Mouse (Mus musculus): ENCODE measurements around the gene Hoxb8. TPM values are rescaled to one million over a fixed set of nuclear protein-coding genes. Genes with fewer than 3 reads are reported as not detected.

Hoxb8 gene
- polyA plus RNA-seq, 1 experiment, result 0.48 TPM

- peaks cover 46% of the 10 kb centered on the region for H3K27me3 ChIP-seq (ENCODE audit: control insufficient read depth, insufficient read depth, low read length, poor library complexity, severe bottlenecking)
- H3K27ac ChIP-seq (ENCODE audit: insufficient read depth, low read length), result no peak overlapping the region
- no peak overlapping the region for H3K9ac ChIP-seq (ENCODE audit: low read depth, poor library complexity, severe bottlenecking)
- no peaks in the 10 kb centered on the region for H3K4me1 ChIP-seq (ENCODE audit: control insufficient read depth, insufficient read depth, low read length)
- no peaks in the 10 kb centered on the region for H3K9me3 ChIP-seq (replicated peaks; ENCODE audit: control insufficient read depth, insufficient read depth, low read length, poor library complexity, severe bottlenecking)
- peaks cover 10% of the 10 kb centered on the region for H3K36me3 ChIP-seq (ENCODE audit: control insufficient read depth, insufficient read depth, low read length, poor library complexity, severe bottlenecking)
- H3K4me3 ChIP-seq (ENCODE audit: low read depth, low read length), result no peak overlapping the region
- TF ChIP-seq CTCF (IDR thresholded peaks at IDR 0.05; ENCODE audit: low read depth, low read length) (no peak), POLR2A (IDR thresholded peaks at IDR 0.05; ENCODE audit: insufficient read depth, low read length) (no peak), EP300 (IDR thresholded peaks at IDR 0.05; ENCODE audit: insufficient read depth, low read depth, low read length) (no peak)
Observed at GRCm38 (mm10) chr11:96265954-96266353, 15.8 kb upstream of the Hoxb8 start.

GRCm38 (mm10) chr11:96267021-96267920, 14.4 kb upstream of the Hoxb8 start:
- no peaks in the 10 kb centered on the region for H3K4me1 ChIP-seq (ENCODE audit: control insufficient read depth, insufficient read depth, low read length)
- H3K9ac ChIP-seq (ENCODE audit: low read depth, poor library complexity, severe bottlenecking), result no peak overlapping the region
- no peaks in the 10 kb centered on the region for H3K9me3 ChIP-seq (replicated peaks; ENCODE audit: control insufficient read depth, insufficient read depth, low read length, poor library complexity, severe bottlenecking)
- H3K27ac ChIP-seq (ENCODE audit: insufficient read depth, low read length), result no peak overlapping the region
- TF ChIP-seq CTCF (IDR thresholded peaks at IDR 0.05; ENCODE audit: low read depth, low read length) (no peak), EP300 (IDR thresholded peaks at IDR 0.05; ENCODE audit: insufficient read depth, low read depth, low read length) (no peak), POLR2A (IDR thresholded peaks at IDR 0.05; ENCODE audit: insufficient read depth, low read length) (no peak)
- peaks cover 6% of the 10 kb centered on the region for H3K36me3 ChIP-seq (ENCODE audit: control insufficient read depth, insufficient read depth, low read length, poor library complexity, severe bottlenecking)
- peaks cover 59% of the 10 kb centered on the region for H3K27me3 ChIP-seq (ENCODE audit: control insufficient read depth, insufficient read depth, low read length, poor library complexity, severe bottlenecking)
- no peak overlapping the region for H3K4me3 ChIP-seq (ENCODE audit: low read depth, low read length)

DNA sequence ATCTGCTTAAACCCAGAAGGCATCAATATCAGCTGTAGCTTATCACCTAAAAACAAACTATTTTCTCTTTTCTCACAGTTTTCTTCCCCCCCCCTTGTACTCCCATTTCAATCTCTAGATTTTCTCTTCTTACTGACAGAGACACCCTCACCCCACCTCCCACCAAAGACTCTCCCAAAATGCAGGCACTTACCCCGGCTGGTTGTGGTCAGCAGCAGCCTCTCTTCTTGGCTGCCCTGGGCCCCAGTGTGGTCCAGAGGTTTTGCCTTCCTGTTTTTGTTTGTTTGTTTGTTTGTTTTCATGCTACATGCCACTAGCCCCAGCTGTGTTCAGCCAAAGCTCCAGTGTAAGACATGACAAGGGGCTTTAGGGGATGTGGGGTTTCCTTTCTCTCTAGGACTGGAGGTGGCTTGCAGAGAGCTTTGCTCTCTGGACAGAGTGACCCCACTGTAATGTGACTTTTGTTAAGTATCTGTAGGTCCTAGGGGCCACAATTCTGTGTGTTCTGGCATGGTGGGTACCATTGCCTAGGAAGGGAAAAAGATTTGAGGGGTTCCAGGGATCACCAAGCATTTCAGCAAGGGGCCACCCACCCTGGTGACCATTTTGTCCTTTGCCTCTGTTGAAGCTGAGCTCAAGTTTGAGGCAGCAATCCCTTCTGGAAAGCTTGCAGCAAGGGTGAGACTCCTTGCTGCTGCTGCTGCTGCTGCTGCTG, 13.5 kb upstream of the Hoxb8 start:
- Histone ChIP-seq H3K27ac (ENCODE audit: insufficient read depth, low read length) (no peak overlapping the region), H3K27me3 (ENCODE audit: control insufficient read depth, insufficient read depth, low read length, poor library complexity, severe bottlenecking) (peaks cover 62% of the 10 kb centered on the region), H3K9ac (ENCODE audit: low read depth, poor library complexity, severe bottlenecking) (no peak overlapping the region), H3K4me3 (ENCODE audit: low read depth, low read length) (no peak overlapping the region), H3K36me3 (ENCODE audit: control insufficient read depth, insufficient read depth, low read length, poor library complexity, severe bottlenecking) (no peaks in the 10 kb centered on the region), H3K9me3 (replicated peaks; ENCODE audit: control insufficient read depth, insufficient read depth, low read length, poor library complexity, severe bottlenecking) (no peaks in the 10 kb centered on the region), H3K4me1 (ENCODE audit: control insufficient read depth, insufficient read depth, low read length) (no peaks in the 10 kb centered on the region)
- TF ChIP-seq EP300 (IDR thresholded peaks at IDR 0.05; ENCODE audit: insufficient read depth, low read depth, low read length), result no peak

DNA sequence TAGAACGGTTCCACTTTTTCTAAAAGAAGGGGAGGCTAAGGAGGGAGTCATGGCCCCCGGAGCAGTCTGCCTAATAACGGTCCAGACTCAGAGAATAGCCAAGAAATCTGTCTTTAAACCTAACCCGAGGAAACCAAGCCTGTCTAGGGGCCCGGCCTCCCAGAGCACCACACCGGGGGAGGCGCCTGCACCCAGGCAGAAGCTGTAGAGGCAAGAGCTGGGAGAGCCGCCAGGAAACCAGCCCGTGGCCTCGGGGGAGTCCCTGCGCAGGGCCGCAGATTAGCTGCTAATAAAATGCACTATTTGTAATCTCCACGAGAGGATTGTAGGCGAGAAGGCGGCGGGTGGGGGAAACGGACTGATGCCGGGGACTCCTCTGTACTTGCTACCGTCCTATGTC, 11.8 kb upstream of the Hoxb8 start:
- no peaks in the 10 kb centered on the region for H3K36me3 ChIP-seq (ENCODE audit: control insufficient read depth, insufficient read depth, low read length, poor library complexity, severe bottlenecking)
- H3K9ac ChIP-seq (ENCODE audit: low read depth, poor library complexity, severe bottlenecking), result peak overlapping the region; percentile 28; the same call in 1 of the 2 replicates
- peaks cover 67% of the 10 kb centered on the region for H3K27me3 ChIP-seq (ENCODE audit: control insufficient read depth, insufficient read depth, low read length, poor library complexity, severe bottlenecking)
- H3K4me3 ChIP-seq (ENCODE audit: low read depth, low read length), result no peak overlapping the region
- TF ChIP-seq EP300 (IDR thresholded peaks at IDR 0.05; ENCODE audit: insufficient read depth, low read depth, low read length), result no peak
- no peak for TF ChIP-seq CTCF (IDR thresholded peaks at IDR 0.05; ENCODE audit: low read depth, low read length)
- no peak for TF ChIP-seq POLR2A (IDR thresholded peaks at IDR 0.05; ENCODE audit: insufficient read depth, low read length)
- H3K4me1 ChIP-seq (ENCODE audit: control insufficient read depth, insufficient read depth, low read length), result no peaks in the 10 kb centered on the region
- no peak overlapping the region for H3K27ac ChIP-seq (ENCODE audit: insufficient read depth, low read length)
- no peaks in the 10 kb centered on the region for H3K9me3 ChIP-seq (replicated peaks; ENCODE audit: control insufficient read depth, insufficient read depth, low read length, poor library complexity, severe bottlenecking)

DNA sequence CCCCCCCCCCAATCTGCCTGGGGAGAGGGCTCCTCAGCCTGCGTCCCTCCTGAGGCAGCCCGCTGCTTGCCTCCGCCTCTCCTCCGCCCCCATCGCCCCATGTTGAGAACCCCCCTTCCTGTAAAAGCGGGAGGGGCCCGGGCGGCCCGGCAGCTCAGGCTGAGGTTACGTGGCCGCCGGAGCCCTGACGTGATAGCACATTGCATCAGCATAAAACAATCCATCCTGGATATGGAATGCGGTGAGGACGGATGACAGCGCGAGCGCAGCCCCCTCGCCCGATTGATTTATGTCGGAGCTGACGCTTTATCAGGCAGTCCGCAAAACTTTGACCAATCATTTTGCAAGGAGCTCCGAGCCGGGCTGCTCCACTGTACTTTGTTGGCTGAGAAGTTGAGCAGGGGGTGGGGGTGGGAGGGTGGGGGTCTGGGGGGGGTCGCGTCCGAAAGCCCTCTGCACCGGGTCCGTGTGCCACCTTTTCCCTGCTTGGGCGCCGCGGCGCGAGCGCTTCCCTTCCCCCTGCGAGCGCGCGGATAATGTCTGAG, 10.6 kb upstream of the Hoxb8 start, which contains the start of gene Hoxb9:
Hoxb9 (plus strand) TSS at position 462 of the 545 bp plus-strand sequence.
- peaks cover 74% of the 10 kb centered on the region for H3K27me3 ChIP-seq (ENCODE audit: control insufficient read depth, insufficient read depth, low read length, poor library complexity, severe bottlenecking)
- H3K36me3 ChIP-seq (ENCODE audit: control insufficient read depth, insufficient read depth, low read length, poor library complexity, severe bottlenecking), result no peaks in the 10 kb centered on the region
- TF ChIP-seq EP300 (IDR thresholded peaks at IDR 0.05; ENCODE audit: insufficient read depth, low read depth, low read length) (no peak), POLR2A (IDR thresholded peaks at IDR 0.05; ENCODE audit: insufficient read depth, low read length) (no peak), CTCF (IDR thresholded peaks at IDR 0.05; ENCODE audit: low read depth, low read length) (no peak)
- peak within 1 kb of the TSS; percentile 53 for H3K9ac ChIP-seq (ENCODE audit: low read depth, poor library complexity, severe bottlenecking)
- H3K9me3 ChIP-seq (replicated peaks; ENCODE audit: control insufficient read depth, insufficient read depth, low read length, poor library complexity, severe bottlenecking), result no peaks in the 10 kb centered on the region
- H3K4me3 ChIP-seq (ENCODE audit: low read depth, low read length), result peak within 1 kb of the TSS; percentile 45
- no peak within 1 kb of the TSS for H3K27ac ChIP-seq (ENCODE audit: insufficient read depth, low read length)
- H3K4me1 ChIP-seq (ENCODE audit: control insufficient read depth, insufficient read depth, low read length), result no peaks in the 10 kb centered on the region
